Mouse (Mus musculus) embryonic facial prominence, embryonic 11.5 days (tissue): ENCODE data around the gene Il17rd. TPM values are rescaled to one million over a fixed set of nuclear protein-coding genes. Genes with fewer than 3 reads are reported as not detected.

Source experiments
- ATAC-seq: fragments of 200-750 bp; cut with Nextera tagmentation; replicated peaks from 2 replicates; pipeline ENCODE4 v1.8.0; 2017; ENCODE audit warnings: low read depth; ENCODE audit not compliant: insufficient number of reproducible peaks, low FRiP score, low TSS enrichment
- DNase-seq: peaks from one replicate; pipeline ENCODE4 v3.0.0-alpha.2; 2015; ENCODE audit warnings: low spot score
- H3K27ac ChIP-seq: fragments of 300-500 bp; sonication (generic); replicated peaks from 2 replicates; pipeline ENCODE4 v1.5.1; 2014; ENCODE audit warnings: mild to moderate bottlenecking, low read depth, low read length, control low read depth
- H3K27me3 ChIP-seq: fragments of 300-500 bp; sonication (generic); 2 replicates; pipeline ENCODE4 v1.6.1; 2014; ENCODE audit warnings: mild to moderate bottlenecking, low read length, moderate library complexity, mixed read lengths; ENCODE audit not compliant: control insufficient read depth, insufficient read depth
- H3K36me3 ChIP-seq: fragments of 300-500 bp; sonication (generic); replicated peaks from 2 replicates; pipeline ENCODE4 v1.6.1; 2014; ENCODE audit warnings: low read depth, mild to moderate bottlenecking, low read length, moderate library complexity, mixed read lengths; ENCODE audit not compliant: control insufficient read depth, insufficient read depth
- H3K4me1 ChIP-seq: fragments of 300-500 bp; sonication (generic); 2 replicates; pipeline ENCODE4 v1.6.1; 2014; ENCODE audit warnings: low read length, mixed read lengths; ENCODE audit not compliant: control insufficient read depth, insufficient read depth
- H3K4me2 ChIP-seq: fragments of 300-500 bp; sonication (generic); 2 replicates; pipeline ENCODE4 v1.6.1; 2014; ENCODE audit warnings: low read depth, mild to moderate bottlenecking, control low read depth, low read length, moderate library complexity
- H3K4me3 ChIP-seq: fragments of 300-500 bp; sonication (generic); 2 replicates; pipeline ENCODE4 v1.5.1; 2014; ENCODE audit warnings: low read depth, low read length, control low read depth
- H3K9ac ChIP-seq: fragments of 300-500 bp; sonication (generic); replicated peaks from 2 replicates; pipeline ENCODE4 v1.6.1; 2014; ENCODE audit warnings: mild to moderate bottlenecking, control low read depth, low read length
- H3K9me3 ChIP-seq: fragments of 300-500 bp; sonication (generic); replicated peaks from 2 replicates; pipeline ENCODE4 v1.6.1; 2016; ENCODE audit warnings: mild to moderate bottlenecking, low read length, inconsistent platforms, mixed read lengths; ENCODE audit not compliant: control insufficient read depth
- WGBS: fragments of 180-500 bp; shearing (Covaris S2); extraction: QIAGEN DNeasy Blood & Tissue Kit; methylation state at CpG from one replicate; pipeline ENCODE4 v1.1.7; 2014; 5-methylcytosine and 5-hydroxymethylcytosine counted together
- polyA plus RNA-seq: library from polyadenylated mRNA; unstranded; fragments of >200 nt; fragmentation: Nextera tagmentation; extraction: Ambion mirVana; gene quantifications from 2 replicates; pipeline ENCODE4 v1.2.1, GENCODE M21; 2014

Gene Il17rd
- 6.7 and 6.9 TPM in 2 replicates for polyA plus RNA-seq

DNA sequence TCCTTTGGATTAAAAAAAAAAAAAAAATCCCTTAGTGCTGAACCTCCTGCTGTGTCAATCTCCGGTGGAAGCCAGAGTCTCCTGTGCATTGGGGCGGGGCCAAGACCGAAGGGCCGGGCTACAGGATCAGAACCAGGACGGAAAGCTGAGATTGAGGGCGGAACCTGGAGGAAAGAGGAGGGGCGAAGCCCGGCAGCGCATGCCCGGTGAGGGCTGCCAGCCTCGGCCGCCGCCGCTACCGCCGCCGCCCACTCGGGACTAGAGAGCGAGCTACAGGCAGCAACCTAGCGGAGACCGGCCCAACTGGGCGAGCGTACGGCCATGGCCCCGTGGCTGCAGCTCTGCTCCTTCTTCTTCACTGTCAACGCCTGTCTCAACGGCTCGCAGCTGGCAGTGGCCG lies at the start of gene Il17rd:
Gene Il17rd (plus strand): TSS at position 159 of the 400 bp plus-strand sequence.
- ATAC-seq, result peak; percentile 93
- peak within 1 kb of the TSS; percentile 81 for H3K4me2 ChIP-seq
- peak within 1 kb of the TSS; percentile 93 for H3K4me3 ChIP-seq
- H3K4me1 ChIP-seq, result peaks cover 4% of the 10 kb centered on the region
- peak within 1 kb of the TSS; percentile 83 for H3K9ac ChIP-seq
- under 1% methylated on average over 28 of the region's 29 CpGs for WGBS
- peak within 1 kb of the TSS; percentile 86 for H3K27ac ChIP-seq
- no peaks in the 10 kb centered on the region for H3K9me3 ChIP-seq
- DNase-seq, result peak; percentile 94
- H3K27me3 ChIP-seq, result no peaks in the 10 kb centered on the region
- H3K36me3 ChIP-seq, result no peaks in the 10 kb centered on the region

DNA sequence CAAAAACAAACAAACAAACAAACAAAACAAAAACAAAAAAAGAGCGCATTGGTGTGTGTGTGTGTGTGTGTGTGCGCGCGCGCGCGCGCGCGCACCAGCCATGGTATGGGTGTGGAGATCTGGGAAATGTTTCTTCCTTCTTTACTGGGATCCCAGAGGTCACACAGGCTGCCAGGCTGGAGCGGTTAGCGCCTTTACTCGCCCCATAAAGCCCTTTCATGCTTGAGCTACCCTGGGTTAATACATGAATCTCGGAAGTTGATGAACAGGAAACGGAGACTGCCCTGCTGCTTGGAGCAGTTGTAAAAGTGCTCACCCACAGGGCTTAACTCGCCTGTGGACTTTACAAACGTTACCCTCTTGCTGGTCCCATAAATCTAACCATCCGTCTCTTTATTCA lies 47.1 kb upstream of the Il17rd start:
- DNase-seq (no peak), ATAC-seq (no peak)
- Histone ChIP-seq H3K9ac (no peak overlapping the region), H3K36me3 (no peaks in the 10 kb centered on the region), H3K4me3 (no peak overlapping the region), H3K4me2 (no peak overlapping the region), H3K27me3 (no peaks in the 10 kb centered on the region), H3K4me1 (no peaks in the 10 kb centered on the region), H3K9me3 (no peaks in the 10 kb centered on the region), H3K27ac (no peak overlapping the region)
- 71% methylated on average over 18 of the region's 18 CpGs for WGBS

- Histone ChIP-seq H3K27me3 (no peaks in the 10 kb centered on the region), H3K9me3 (no peaks in the 10 kb centered on the region), H3K9ac (no peak overlapping the region), H3K27ac (no peak overlapping the region), H3K4me2 (no peak overlapping the region), H3K36me3 (no peaks in the 10 kb centered on the region), H3K4me3 (no peak overlapping the region), H3K4me1 (no peaks in the 10 kb centered on the region)
- WGBS, result 38% methylated on average over 3 of the region's 3 CpGs
- no peak for DNase-seq
- no peak for ATAC-seq
Observed at GRCm38 (mm10) chr14:26993427-26993826, 45.3 kb upstream of the Il17rd start.

DNA sequence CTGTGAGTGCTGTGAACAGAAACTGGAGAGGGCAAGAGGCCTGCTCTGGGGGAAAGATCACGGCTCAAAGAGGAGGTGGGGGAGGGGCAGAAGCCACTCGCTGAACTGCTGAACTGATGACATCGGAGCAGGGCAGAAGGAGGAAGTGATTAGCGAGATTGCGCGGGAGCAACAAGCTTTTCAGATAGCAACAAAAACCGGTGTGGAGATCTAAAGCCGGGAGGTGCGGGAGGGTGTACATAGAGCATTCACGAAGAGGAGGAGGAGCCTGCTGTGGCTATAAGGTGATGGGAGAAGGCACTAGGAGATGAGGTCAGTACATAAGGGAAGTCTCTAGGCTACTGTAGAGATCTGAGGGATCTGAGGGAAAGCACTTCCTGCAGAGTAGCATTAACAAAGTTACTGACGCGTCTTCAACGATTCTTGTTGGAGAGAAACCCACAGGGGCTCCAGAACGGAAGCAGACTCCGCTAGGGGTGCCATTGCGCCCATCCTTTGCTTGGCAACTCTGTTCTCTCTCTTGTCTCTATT lies 44.5 kb upstream of the Il17rd start, which contains the start of gene Hesx1:
Gene Hesx1 (plus strand): TSS at position 206 of the 531 bp plus-strand sequence.
- Histone ChIP-seq H3K4me2 (peak within 1 kb of the TSS; percentile 38), H3K9ac (peak within 1 kb of the TSS; percentile 49), H3K9me3 (no peaks in the 10 kb centered on the region), H3K27ac (no peak within 1 kb of the TSS; the same call in 1 of the 2 replicates), H3K27me3 (no peaks in the 10 kb centered on the region), H3K36me3 (no peaks in the 10 kb centered on the region), H3K4me1 (no peaks in the 10 kb centered on the region), H3K4me3 (peak within 1 kb of the TSS; percentile 29; the same call in 1 of the 2 replicates)
- ATAC-seq (0 out of 2 replicates have a peak, but pooled peaks have one; percentile 52), DNase-seq (peak; percentile 80)
- WGBS, result 9% methylated on average over 16 of the region's 16 CpGs

DNA sequence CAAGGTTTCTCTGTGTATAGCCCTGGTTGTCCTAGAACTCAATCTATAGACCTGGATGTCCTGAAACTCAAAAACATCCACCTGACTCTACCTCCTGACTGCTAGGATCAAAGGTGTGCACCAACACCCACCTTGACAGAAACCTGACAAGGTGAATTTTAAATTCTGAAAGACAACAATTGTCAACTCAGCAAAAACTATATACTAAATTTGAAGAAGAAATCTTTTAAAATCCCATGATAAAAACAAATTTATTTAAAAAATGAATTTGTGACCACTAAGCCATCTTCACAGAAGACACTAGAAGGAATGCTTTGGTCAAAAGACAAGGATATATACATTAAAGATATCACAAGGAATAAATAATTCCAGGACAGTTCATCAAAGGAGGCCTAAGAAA lies 42.5 kb upstream of the Il17rd start:
- DNase-seq (no peak), ATAC-seq (no peak)
- no peaks in the 10 kb centered on the region for H3K9me3 ChIP-seq
- no peak overlapping the region for H3K27ac ChIP-seq
- no peak overlapping the region for H3K4me2 ChIP-seq
- H3K27me3 ChIP-seq, result no peaks in the 10 kb centered on the region
- H3K4me1 ChIP-seq, result no peaks in the 10 kb centered on the region
- no peak overlapping the region for H3K9ac ChIP-seq
- H3K36me3 ChIP-seq, result no peaks in the 10 kb centered on the region
- no peak overlapping the region for H3K4me3 ChIP-seq

DNA sequence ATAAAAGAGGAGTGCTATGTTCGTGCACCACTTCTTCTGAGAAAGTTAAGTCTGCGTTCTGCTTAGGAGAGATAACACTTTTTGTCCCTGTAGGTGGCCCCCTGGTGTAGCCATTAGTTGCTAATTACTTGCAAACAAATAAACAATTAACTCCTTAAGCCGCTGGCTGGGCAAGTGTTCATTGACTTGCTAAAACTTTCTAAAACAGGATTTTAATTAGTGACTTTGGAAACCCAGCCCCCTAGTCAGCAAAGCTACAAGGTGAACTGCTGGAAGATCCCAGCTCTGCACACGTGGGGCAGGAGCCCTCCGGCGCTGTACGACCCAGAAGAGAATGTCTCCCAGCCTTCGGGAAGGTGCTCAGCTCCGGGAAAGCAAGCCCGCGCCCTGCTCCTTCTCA lies 38.4 kb upstream of the Il17rd start:
- Histone ChIP-seq H3K9me3 (no peaks in the 10 kb centered on the region), H3K27ac (no peak overlapping the region), H3K27me3 (no peaks in the 10 kb centered on the region), H3K4me2 (no peak overlapping the region), H3K9ac (no peak overlapping the region), H3K4me1 (no peaks in the 10 kb centered on the region), H3K36me3 (no peaks in the 10 kb centered on the region), H3K4me3 (no peak overlapping the region)
- peak; percentile 33 for DNase-seq
- no peak for ATAC-seq
- WGBS, result 4% methylated on average over 11 of the region's 11 CpGs

DNA sequence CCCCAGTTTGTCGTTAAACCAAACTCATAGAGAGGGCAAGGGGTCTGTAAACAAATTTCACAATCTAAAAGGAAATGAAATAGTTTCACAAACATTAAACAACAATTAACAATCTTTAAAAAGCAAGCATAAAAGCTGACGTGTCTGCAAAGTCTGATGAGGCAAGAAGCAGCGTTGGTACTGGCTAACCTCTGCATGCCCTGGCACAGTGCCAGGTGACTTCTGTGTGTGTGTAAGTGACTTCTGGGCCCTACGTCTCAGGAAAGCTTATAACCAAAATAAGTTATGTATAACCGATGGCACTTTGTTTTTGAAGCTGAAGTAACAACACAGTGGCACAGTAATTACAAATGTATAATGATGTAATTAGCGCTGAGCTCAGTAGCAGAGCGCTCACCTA lies 33.8 kb upstream of the Il17rd start:
- no peaks in the 10 kb centered on the region for H3K9me3 ChIP-seq
- DNase-seq (no peak), ATAC-seq (no peak)

DNA sequence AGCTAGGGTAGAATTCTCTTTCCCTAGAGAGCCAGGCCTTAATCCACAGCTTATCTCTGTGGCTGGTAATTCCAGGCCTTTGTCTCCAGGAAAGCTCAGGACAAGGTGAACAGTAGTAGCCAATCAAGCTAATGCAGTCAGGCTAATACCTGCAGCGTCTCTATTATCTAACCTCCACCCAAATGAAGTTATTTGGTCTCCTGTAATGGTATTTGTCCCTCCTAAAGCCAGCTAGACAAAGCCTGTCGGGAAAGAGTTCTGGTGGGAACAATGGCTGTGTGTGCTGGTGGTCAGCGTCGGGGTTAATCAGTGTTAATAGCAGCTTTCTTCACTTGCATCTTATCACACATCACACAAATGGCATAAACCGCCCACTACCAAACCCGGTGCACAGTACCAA lies 32.8 kb upstream of the Il17rd start:
- Histone ChIP-seq H3K27ac (no peak overlapping the region), H3K4me2 (no peak overlapping the region), H3K36me3 (no peaks in the 10 kb centered on the region), H3K9ac (no peak overlapping the region), H3K4me1 (no peaks in the 10 kb centered on the region), H3K27me3 (no peaks in the 10 kb centered on the region), H3K9me3 (no peaks in the 10 kb centered on the region), H3K4me3 (no peak overlapping the region)
- WGBS, result 29% methylated on average over 6 of the region's 6 CpGs
- ATAC-seq, result no peak
- no peak for DNase-seq

More for the DNA sequence above, 33.8 kb upstream of the Il17rd start:
- H3K4me2 ChIP-seq, result no peak overlapping the region
- no peaks in the 10 kb centered on the region for H3K36me3 ChIP-seq
- 77% methylated on average over 7 of the region's 7 CpGs for WGBS
- H3K4me1 ChIP-seq, result no peaks in the 10 kb centered on the region
- H3K27me3 ChIP-seq, result no peaks in the 10 kb centered on the region
- no peak overlapping the region for H3K9ac ChIP-seq
- H3K27ac ChIP-seq, result no peak overlapping the region
- H3K4me3 ChIP-seq, result no peak overlapping the region
